Mouse (Mus musculus): ENCODE data around the gene Ptprs.

Ptprs gene

GRCm38 (mm10) chr17:56485926-56486325, 9.6 kb upstream of the Ptprs start:
- no peaks in the 10 kb centered on the region for H3K9me3 ChIP-seq (ENCODE audit: low read length)
- H3K4me3 ChIP-seq (replicated peaks; ENCODE audit: low read length), result no peak overlapping the region
- TF ChIP-seq NANOG (IDR thresholded peaks at IDR 0.05; ENCODE audit: borderline replicate concordance, low read length), result no peak
- no peak for TF ChIP-seq CTCF (conservative IDR thresholded peaks at IDR 0.05; ENCODE audit: low read length)
- TF ChIP-seq POU5F1 (IDR thresholded peaks at IDR 0.05; ENCODE audit: borderline replicate concordance, low read length), result no peak
- peaks cover 60% of the 10 kb centered on the region for H3K27me3 ChIP-seq (ENCODE audit: insufficient read depth, low read length)
- H3K4me1 ChIP-seq (replicated peaks; ENCODE audit: low read depth, low read length), result peaks cover 30% of the 10 kb centered on the region
- H3K36me3 ChIP-seq (ENCODE audit: insufficient read depth, low read length), result no peaks in the 10 kb centered on the region

- Histone ChIP-seq H3K4me3 (replicated peaks; ENCODE audit: low read length) (no peak overlapping the region), H3K36me3 (ENCODE audit: insufficient read depth, low read length) (no peaks in the 10 kb centered on the region), H3K9me3 (ENCODE audit: low read length) (no peaks in the 10 kb centered on the region), H3K4me1 (replicated peaks; ENCODE audit: low read depth, low read length) (peaks cover 37% of the 10 kb centered on the region), H3K27me3 (ENCODE audit: insufficient read depth, low read length) (peaks cover 52% of the 10 kb centered on the region)
- TF ChIP-seq CTCF (conservative IDR thresholded peaks at IDR 0.05; ENCODE audit: low read length), result no peak
- TF ChIP-seq POU5F1 (IDR thresholded peaks at IDR 0.05; ENCODE audit: borderline replicate concordance, low read length), result no peak
- TF ChIP-seq NANOG (IDR thresholded peaks at IDR 0.05; ENCODE audit: borderline replicate concordance, low read length), result no peak
Observed at GRCm38 (mm10) chr17:56485118-56485517, 8.8 kb upstream of the Ptprs start.

DNA sequence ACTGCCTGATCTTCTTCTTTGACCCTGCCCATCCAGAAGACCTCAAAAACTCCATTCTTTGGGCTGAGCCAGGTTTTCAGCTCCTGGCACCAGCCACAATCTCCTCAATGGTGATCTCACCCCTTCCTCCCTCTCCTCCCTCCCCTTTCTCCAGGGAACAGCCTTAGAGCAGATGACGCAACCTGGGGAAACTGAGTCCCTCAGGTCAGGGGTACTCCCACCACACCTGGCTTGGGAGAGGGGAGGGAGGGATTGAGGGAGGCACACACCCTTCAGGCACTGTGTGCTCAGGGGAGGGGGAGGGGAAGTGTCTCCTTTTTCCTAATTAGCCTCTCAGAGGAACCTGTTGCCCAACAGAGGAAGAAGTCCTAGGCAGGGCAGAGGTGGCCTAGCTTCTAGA, 6.4 kb upstream of the Ptprs start:
- TF ChIP-seq POU5F1 (IDR thresholded peaks at IDR 0.05; ENCODE audit: borderline replicate concordance, low read length) (no peak), CTCF (conservative IDR thresholded peaks at IDR 0.05; ENCODE audit: low read length) (no peak), NANOG (IDR thresholded peaks at IDR 0.05; ENCODE audit: borderline replicate concordance, low read length) (no peak)
- peaks cover 47% of the 10 kb centered on the region for H3K4me1 ChIP-seq (replicated peaks; ENCODE audit: low read depth, low read length)
- no peak overlapping the region for H3K4me3 ChIP-seq (replicated peaks; ENCODE audit: low read length)
- no peaks in the 10 kb centered on the region for H3K36me3 ChIP-seq (ENCODE audit: insufficient read depth, low read length)
- peaks cover 52% of the 10 kb centered on the region for H3K27me3 ChIP-seq (ENCODE audit: insufficient read depth, low read length)
- H3K9me3 ChIP-seq (ENCODE audit: low read length), result no peaks in the 10 kb centered on the region

- TF ChIP-seq CTCF (conservative IDR thresholded peaks at IDR 0.05; ENCODE audit: low read length) (peak; percentile 26; the same call in 1 of the 2 replicates), POU5F1 (IDR thresholded peaks at IDR 0.05; ENCODE audit: borderline replicate concordance, low read length) (no peak), NANOG (IDR thresholded peaks at IDR 0.05; ENCODE audit: borderline replicate concordance, low read length) (no peak)
- H3K9me3 ChIP-seq (ENCODE audit: low read length), result no peaks in the 10 kb centered on the region
- peaks cover 65% of the 10 kb centered on the region for H3K27me3 ChIP-seq (ENCODE audit: insufficient read depth, low read length)
- H3K36me3 ChIP-seq (ENCODE audit: insufficient read depth, low read length), result no peaks in the 10 kb centered on the region
- peaks cover 64% of the 10 kb centered on the region for H3K4me1 ChIP-seq (replicated peaks; ENCODE audit: low read depth, low read length)
- H3K4me3 ChIP-seq (replicated peaks; ENCODE audit: low read length), result no peak overlapping the region
Observed at GRCm38 (mm10) chr17:56479358-56479757, 3.1 kb upstream of the Ptprs start.

DNA sequence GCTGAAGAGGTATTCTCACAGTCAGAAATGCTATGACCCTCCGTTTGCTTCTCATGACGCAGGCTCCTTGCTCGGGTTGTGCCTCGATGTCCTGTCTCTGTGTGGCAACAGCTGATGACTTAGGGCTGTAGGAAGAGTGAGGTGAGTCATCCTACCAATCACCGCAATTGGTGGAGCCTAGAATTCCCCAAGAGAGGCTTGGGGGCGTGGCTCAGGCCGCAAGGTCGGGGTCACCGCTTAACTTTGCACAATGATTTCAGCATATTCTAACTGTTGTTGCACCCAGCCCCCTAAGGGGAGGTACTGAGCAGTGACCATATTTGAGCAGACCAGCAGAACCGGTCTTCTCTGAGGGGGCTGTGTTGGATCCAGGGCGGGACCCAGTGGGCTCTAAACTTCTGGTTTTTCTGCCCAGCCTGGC, 1.9 kb upstream of the Ptprs start:
- Histone ChIP-seq H3K36me3 (ENCODE audit: insufficient read depth, low read length) (no peaks in the 10 kb centered on the region), H3K9me3 (ENCODE audit: low read length) (no peaks in the 10 kb centered on the region), H3K4me1 (replicated peaks; ENCODE audit: low read depth, low read length) (peaks cover 75% of the 10 kb centered on the region), H3K27me3 (ENCODE audit: insufficient read depth, low read length) (peaks cover 73% of the 10 kb centered on the region), H3K4me3 (replicated peaks; ENCODE audit: low read length) (0 out of 2 replicates have a peak overlapping the region, but pooled peaks have one; percentile 11)
- TF ChIP-seq POU5F1 (IDR thresholded peaks at IDR 0.05; ENCODE audit: borderline replicate concordance, low read length) (no peak), NANOG (IDR thresholded peaks at IDR 0.05; ENCODE audit: borderline replicate concordance, low read length) (no peak), CTCF (conservative IDR thresholded peaks at IDR 0.05; ENCODE audit: low read length) (no peak)

DNA sequence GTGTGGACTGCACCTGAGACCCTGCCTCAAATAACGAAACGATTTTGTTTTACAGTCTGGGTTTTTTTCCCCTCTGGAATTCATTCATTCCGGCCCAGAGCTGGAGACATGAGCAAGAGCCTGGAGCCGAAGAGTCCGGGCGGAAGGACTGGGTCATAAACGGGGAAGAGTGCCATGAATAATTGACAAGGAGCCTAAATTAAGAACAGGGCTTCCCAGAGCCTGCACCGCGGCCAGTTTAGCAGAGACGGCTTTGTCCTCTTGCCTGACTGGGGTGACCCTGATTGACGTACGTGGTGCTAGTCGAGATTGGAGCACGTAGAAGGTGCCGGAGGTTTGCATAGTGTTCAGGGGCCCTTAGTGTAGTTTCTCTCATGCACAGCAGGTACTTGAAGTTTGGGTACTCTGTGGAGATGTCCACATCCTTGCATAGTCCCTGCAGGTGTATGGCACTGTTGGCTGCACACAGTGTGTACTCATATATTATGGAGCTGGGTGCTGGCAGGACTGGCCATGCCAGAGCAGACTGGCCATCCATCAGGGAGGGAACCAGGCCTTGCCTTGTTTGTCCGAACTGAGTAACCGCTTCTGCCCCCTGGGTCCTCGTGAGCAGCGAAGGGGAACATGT, 1.0 kb upstream of the Ptprs start:
- Histone ChIP-seq H3K4me3 (replicated peaks; ENCODE audit: low read length) (peak overlapping the region; percentile 11; the same call in 1 of the 2 replicates), H3K4me1 (replicated peaks; ENCODE audit: low read depth, low read length) (peaks cover 84% of the 10 kb centered on the region), H3K36me3 (ENCODE audit: insufficient read depth, low read length) (no peaks in the 10 kb centered on the region), H3K27me3 (ENCODE audit: insufficient read depth, low read length) (peaks cover 73% of the 10 kb centered on the region), H3K9me3 (ENCODE audit: low read length) (no peaks in the 10 kb centered on the region)
- TF ChIP-seq POU5F1 (IDR thresholded peaks at IDR 0.05; ENCODE audit: borderline replicate concordance, low read length), result no peak
- no peak for TF ChIP-seq CTCF (conservative IDR thresholded peaks at IDR 0.05; ENCODE audit: low read length)
- no peak for TF ChIP-seq NANOG (IDR thresholded peaks at IDR 0.05; ENCODE audit: borderline replicate concordance, low read length)

DNA sequence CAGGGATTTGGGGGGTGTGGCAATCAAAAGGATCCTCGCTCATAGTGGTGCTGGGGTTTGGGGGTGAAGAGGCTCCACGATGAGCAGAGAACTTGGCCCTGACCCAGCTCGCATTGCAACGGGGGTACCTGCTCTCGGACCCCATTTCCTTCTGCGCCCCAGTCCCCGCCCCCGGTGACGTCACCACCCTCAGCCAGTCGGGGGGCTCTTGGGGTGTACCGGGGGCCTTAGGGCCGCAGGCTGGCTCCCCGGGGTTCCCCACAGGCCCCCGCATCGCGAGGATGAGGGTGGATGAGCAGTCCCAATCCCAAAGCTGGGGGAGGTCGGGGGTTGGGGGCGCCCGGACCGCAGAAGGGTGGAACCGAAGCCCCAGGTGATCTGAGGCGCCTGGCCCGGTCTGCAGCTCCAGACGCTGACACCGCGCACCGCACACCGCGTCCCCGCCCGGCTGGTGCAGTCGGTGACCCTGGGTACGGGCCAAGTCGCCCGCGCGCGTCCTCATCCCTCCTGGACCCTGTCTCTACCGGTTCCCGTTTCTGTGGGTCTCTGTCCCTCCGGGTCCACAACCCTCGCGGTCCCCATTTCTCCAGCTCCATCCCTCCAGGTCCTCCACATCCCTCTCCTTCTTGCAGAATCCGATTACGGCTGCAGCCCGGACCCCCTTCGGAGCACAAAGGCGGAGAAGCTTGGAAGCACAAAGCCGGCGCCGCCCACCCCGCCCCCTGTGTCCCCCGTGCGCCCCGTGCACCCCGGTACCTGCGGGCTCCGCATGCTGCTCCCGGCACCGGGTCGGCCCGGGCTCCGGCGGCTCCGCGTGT, 490 bp downstream of the Ptprs start:
- Histone ChIP-seq H3K9me3 (ENCODE audit: low read length) (no peaks in the 10 kb centered on the region), H3K4me3 (replicated peaks; ENCODE audit: low read length) (peak overlapping the region; percentile 86), H3K36me3 (ENCODE audit: insufficient read depth, low read length) (0 out of 2 replicates have a peak, but pooled peaks cover 3% of the 10 kb centered on the region), H3K27me3 (ENCODE audit: insufficient read depth, low read length) (peaks cover 80% of the 10 kb centered on the region), H3K4me1 (replicated peaks; ENCODE audit: low read depth, low read length) (peaks cover 91% of the 10 kb centered on the region)
- no peak for TF ChIP-seq CTCF (conservative IDR thresholded peaks at IDR 0.05; ENCODE audit: low read length)

DNA sequence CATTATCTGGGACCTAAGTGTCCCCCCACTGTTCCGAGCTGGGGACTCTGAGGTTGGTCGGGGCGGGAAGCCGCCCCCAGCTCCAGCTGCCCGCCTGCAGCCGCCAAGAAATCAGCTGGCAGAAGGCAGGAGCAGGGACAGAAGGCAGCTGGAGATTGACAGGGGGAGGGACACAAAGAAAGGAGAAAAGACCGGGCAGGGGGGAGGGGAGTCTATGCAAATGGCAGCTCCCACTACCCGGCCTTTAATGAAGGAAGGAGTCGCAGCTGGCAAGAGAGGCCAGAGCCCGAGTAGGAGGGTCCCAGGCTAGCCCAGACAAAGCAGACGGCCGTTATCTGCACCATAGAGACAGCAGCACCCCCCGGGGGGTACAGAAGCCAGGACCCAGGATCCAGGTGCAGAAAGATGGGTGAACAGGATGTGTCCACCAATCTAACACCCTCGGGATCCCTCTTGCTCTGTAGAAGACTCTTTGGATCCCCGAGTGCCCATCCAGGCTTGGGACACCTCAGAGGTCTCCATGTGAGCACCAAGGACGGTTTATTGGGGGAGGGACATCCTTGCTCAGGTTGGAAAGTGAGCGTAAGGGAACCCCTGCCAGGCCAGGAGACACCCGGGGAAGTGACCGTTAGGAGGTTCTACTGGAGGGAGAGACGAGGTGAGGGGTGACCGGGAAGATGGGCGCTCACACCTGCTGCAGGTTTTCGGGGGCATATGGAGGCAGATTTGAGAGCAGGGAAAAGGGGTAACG, 1.3 kb downstream of the Ptprs start:
- Histone ChIP-seq H3K27me3 (ENCODE audit: insufficient read depth, low read length) (peaks cover 85% of the 10 kb centered on the region), H3K9me3 (ENCODE audit: low read length) (no peaks in the 10 kb centered on the region), H3K4me3 (replicated peaks; ENCODE audit: low read length) (peak overlapping the region; percentile 86), H3K4me1 (replicated peaks; ENCODE audit: low read depth, low read length) (peaks cover 92% of the 10 kb centered on the region), H3K36me3 (ENCODE audit: insufficient read depth, low read length) (0 out of 2 replicates have a peak, but pooled peaks cover 3% of the 10 kb centered on the region)
- TF ChIP-seq POU5F1 (IDR thresholded peaks at IDR 0.05; ENCODE audit: borderline replicate concordance, low read length) (no peak), NANOG (IDR thresholded peaks at IDR 0.05; ENCODE audit: borderline replicate concordance, low read length) (no peak), CTCF (conservative IDR thresholded peaks at IDR 0.05; ENCODE audit: low read length) (no peak)
